Mouse (Mus musculus): ENCODE results near the gene Nhlh1.

GRCm38 (mm10) chr1:172053541-172054440 is 3.6 kb downstream of the Nhlh1 start:
- TF ChIP-seq POLR2A (IDR thresholded peaks at IDR 0.05; ENCODE audit: borderline replicate concordance, extremely low read depth, insufficient read depth, insufficient read length, poor library complexity, severe bottlenecking): no peak
- no peak for TF ChIP-seq CTCF (IDR thresholded peaks at IDR 0.05; ENCODE audit: borderline replicate concordance, extremely low read depth, insufficient read depth, insufficient read length)

All from brain, embryonic 14.5 days (tissue).